Mouse (Mus musculus) embryonic fibroblast, embryonic 13.5 days (primary cell): ENCODE results near the gene Eif4g3.

ENCODE experiments used
- CTCF ChIP-seq: IDR thresholded peaks from 2 replicates; pipeline ENCODE4 v1.5.1; 2011; ENCODE audit warnings: mild to moderate bottlenecking, control low read depth, low read length, moderate library complexity, borderline replicate concordance; ENCODE audit not compliant: insufficient read depth
- POLR2A ChIP-seq: IDR thresholded peaks from 2 replicates; pipeline ENCODE4 v1.6.1; 2011; ENCODE audit warnings: low read depth, mild to moderate bottlenecking, control low read depth, low read length, moderate library complexity

GRCm38 (mm10) chr4:138172686-138173085 lies 179.9 kb downstream of the Eif4g3 start:
- TF ChIP-seq CTCF, result no peak
- TF ChIP-seq POLR2A, result no peak
